Mouse (Mus musculus) midbrain, embryonic 10.5 days (tissue): ENCODE measurements at regions not wholly inside any gene's neighbourhood (a gene's known extent, or its start where the extent isn't known, plus 50 kb on each side); places are given as distances from the start of the nearest gene placed in this dataset.

ENCODE experiments used
- DNase-seq: peaks from one replicate; pipeline ENCODE4 v3.0.0-alpha.2; 2017; ENCODE audit warnings: low spot score
- H3K27ac ChIP-seq: fragments of 300-500 bp; sonication (generic); replicated peaks from 2 replicates; pipeline ENCODE4 v1.5.1; 2016; ENCODE audit warnings: mild to moderate bottlenecking
- H3K27me3 ChIP-seq: fragments of 300-500 bp; sonication (generic); 2 replicates; pipeline ENCODE4 v1.6.1; 2016; ENCODE audit warnings: low read depth, mild to moderate bottlenecking; ENCODE audit not compliant: poor library complexity, severe bottlenecking
- H3K36me3 ChIP-seq: fragments of 300-500 bp; sonication (generic); 2 replicates; pipeline ENCODE4 v1.6.1; 2016; ENCODE audit warnings: mild to moderate bottlenecking, moderate library complexity
- H3K4me1 ChIP-seq: fragments of 300-500 bp; sonication (generic); 2 replicates; pipeline ENCODE4 v1.6.1; 2016
- H3K4me3 ChIP-seq: fragments of 300-500 bp; sonication (generic); 2 replicates; pipeline ENCODE4 v1.5.1; 2016; ENCODE audit warnings: mild to moderate bottlenecking, moderate library complexity
- H3K9me3 ChIP-seq: fragments of 300-500 bp; sonication (generic); replicated peaks from 2 replicates; pipeline ENCODE4 v1.6.1; 2016; ENCODE audit warnings: mild to moderate bottlenecking
- WGBS: fragments of 180-500 bp; shearing (Covaris S2); methylation state at CpG from one replicate; pipeline ENCODE4 v1.1.7; 2016; 5-methylcytosine and 5-hydroxymethylcytosine counted together

- no peak for DNase-seq
- H3K27me3 ChIP-seq, result no peaks in the 10 kb centered on the region
- H3K27ac ChIP-seq, result no peak overlapping the region
- no peak overlapping the region for H3K4me3 ChIP-seq
- H3K9me3 ChIP-seq, result no peaks in the 10 kb centered on the region
- peaks cover 12% of the 10 kb centered on the region for H3K4me1 ChIP-seq
- 30% methylated on average over 2 of the region's 2 CpGs for WGBS
- no peaks in the 10 kb centered on the region for H3K36me3 ChIP-seq
These were observed 348.8 kb upstream of the Myt1l start for GRCm38 (mm10) chr12:29179405-29179804.

GRCm38 (mm10) chr12:29180576-29180975 lies 347.6 kb upstream of the Myt1l start:
- no peak overlapping the region for H3K4me3 ChIP-seq
- H3K36me3 ChIP-seq, result no peaks in the 10 kb centered on the region
- peaks cover 12% of the 10 kb centered on the region for H3K4me1 ChIP-seq
- 89% methylated on average over 1 of the region's 1 CpGs for WGBS
- no peak overlapping the region for H3K27ac ChIP-seq
- H3K27me3 ChIP-seq, result no peaks in the 10 kb centered on the region
- DNase-seq, result no peak
- no peaks in the 10 kb centered on the region for H3K9me3 ChIP-seq

GRCm38 (mm10) chr12:29187619-29188018 lies 340.6 kb upstream of the Myt1l start:
- Histone ChIP-seq H3K27me3 (no peaks in the 10 kb centered on the region), H3K27ac (no peak overlapping the region), H3K36me3 (no peaks in the 10 kb centered on the region), H3K9me3 (no peaks in the 10 kb centered on the region; the same call in 1 of the 2 replicates), H3K4me3 (no peak overlapping the region), H3K4me1 (peaks cover 6% of the 10 kb centered on the region)
- 54% methylated on average over 4 of the region's 4 CpGs for WGBS
- DNase-seq, result no peak

GRCm38 (mm10) chr12:29192391-29192790 lies 335.8 kb upstream of the Myt1l start:
- Histone ChIP-seq H3K9me3 (no peaks in the 10 kb centered on the region; the same call in 1 of the 2 replicates), H3K4me1 (peaks cover 6% of the 10 kb centered on the region), H3K4me3 (no peak overlapping the region), H3K36me3 (no peaks in the 10 kb centered on the region), H3K27ac (no peak overlapping the region), H3K27me3 (no peaks in the 10 kb centered on the region)
- DNase-seq, result no peak
- 91% methylated on average over 3 of the region's 3 CpGs for WGBS

- no peaks in the 10 kb centered on the region for H3K27me3 ChIP-seq
These were observed 316.2 kb upstream of the Myt1l start for GRCm38 (mm10) chr12:29211946-29212345.

GRCm38 (mm10) chr12:29213625-29214024 lies 314.6 kb upstream of the Myt1l start:
- Histone ChIP-seq H3K9me3 (no peaks in the 10 kb centered on the region), H3K27ac (no peak overlapping the region), H3K27me3 (no peaks in the 10 kb centered on the region), H3K4me1 (peaks cover 10% of the 10 kb centered on the region), H3K36me3 (no peaks in the 10 kb centered on the region), H3K4me3 (no peak overlapping the region)
- 94% methylated on average over 1 of the region's 1 CpGs for WGBS
- DNase-seq, result no peak

More at GRCm38 (mm10) chr12:29211946-29212345, 316.2 kb upstream of the Myt1l start:
- Histone ChIP-seq H3K4me1 (peaks cover 5% of the 10 kb centered on the region; the same call in 1 of the 2 replicates), H3K27ac (no peak overlapping the region), H3K4me3 (no peak overlapping the region), H3K36me3 (no peaks in the 10 kb centered on the region), H3K9me3 (no peaks in the 10 kb centered on the region)
- WGBS, result 72% methylated on average over 3 of the region's 3 CpGs
- DNase-seq, result no peak

GRCm38 (mm10) chr12:29222099-29222498 lies 306.1 kb upstream of the Myt1l start:
- Histone ChIP-seq H3K27ac (no peak overlapping the region), H3K36me3 (no peaks in the 10 kb centered on the region), H3K4me3 (no peak overlapping the region), H3K9me3 (no peaks in the 10 kb centered on the region), H3K27me3 (no peaks in the 10 kb centered on the region), H3K4me1 (peaks cover 5% of the 10 kb centered on the region)
- DNase-seq, result no peak
- WGBS, result 89% methylated on average over 6 of the region's 6 CpGs

GRCm38 (mm10) chr12:29226001-29226400 lies 302.2 kb upstream of the Myt1l start:
- Histone ChIP-seq H3K9me3 (no peaks in the 10 kb centered on the region), H3K27me3 (no peaks in the 10 kb centered on the region), H3K4me1 (no peaks in the 10 kb centered on the region), H3K36me3 (no peaks in the 10 kb centered on the region), H3K4me3 (no peak overlapping the region), H3K27ac (no peak overlapping the region)
- no peak for DNase-seq
- WGBS, result 41% methylated on average over 1 of the region's 1 CpGs

GRCm38 (mm10) chr12:29232492-29233447 lies 295.4 kb upstream of the Myt1l start:
- Histone ChIP-seq H3K27me3 (no peaks in the 10 kb centered on the region), H3K4me3 (peak overlapping the region; percentile 36), H3K27ac (peak overlapping the region; percentile 47), H3K36me3 (no peaks in the 10 kb centered on the region), H3K9me3 (no peaks in the 10 kb centered on the region), H3K4me1 (peaks cover 23% of the 10 kb centered on the region)
- DNase-seq, result peak; percentile 15
- 24% methylated on average over 16 of the region's 16 CpGs for WGBS

GRCm38 (mm10) chr12:29236496-29236895 lies 291.7 kb upstream of the Myt1l start:
- Histone ChIP-seq H3K4me3 (no peak overlapping the region), H3K27me3 (no peaks in the 10 kb centered on the region), H3K36me3 (no peaks in the 10 kb centered on the region), H3K27ac (no peak overlapping the region), H3K4me1 (peaks cover 39% of the 10 kb centered on the region), H3K9me3 (no peaks in the 10 kb centered on the region)
- no peak for DNase-seq
- WGBS, result 95% methylated on average over 2 of the region's 2 CpGs

- H3K4me1 ChIP-seq, result peaks cover 34% of the 10 kb centered on the region
- DNase-seq, result no peak
- no peak overlapping the region for H3K4me3 ChIP-seq
- no peaks in the 10 kb centered on the region for H3K9me3 ChIP-seq
- WGBS, result 63% methylated on average over 5 of the region's 5 CpGs
- no peaks in the 10 kb centered on the region for H3K36me3 ChIP-seq
- no peaks in the 10 kb centered on the region for H3K27me3 ChIP-seq
- peak overlapping the region; percentile 61 for H3K27ac ChIP-seq
These were observed 290.7 kb upstream of the Myt1l start for GRCm38 (mm10) chr12:29237516-29237915.

GRCm38 (mm10) chr12:29239482-29239881 lies 288.7 kb upstream of the Myt1l start:
- WGBS, result 88% methylated on average over 3 of the region's 3 CpGs
- Histone ChIP-seq H3K36me3 (no peaks in the 10 kb centered on the region), H3K27ac (peak overlapping the region; percentile 42), H3K27me3 (no peaks in the 10 kb centered on the region), H3K9me3 (no peaks in the 10 kb centered on the region), H3K4me1 (peaks cover 23% of the 10 kb centered on the region), H3K4me3 (no peak overlapping the region)
- no peak for DNase-seq

- H3K27ac ChIP-seq, result peak overlapping the region; percentile 42
- no peaks in the 10 kb centered on the region for H3K27me3 ChIP-seq
- H3K36me3 ChIP-seq, result no peaks in the 10 kb centered on the region
- H3K9me3 ChIP-seq, result no peaks in the 10 kb centered on the region
- no peak for DNase-seq
- 74% methylated on average over 5 of the region's 5 CpGs for WGBS
- H3K4me3 ChIP-seq, result no peak overlapping the region
- H3K4me1 ChIP-seq, result peaks cover 23% of the 10 kb centered on the region
These were observed 288.2 kb upstream of the Myt1l start for GRCm38 (mm10) chr12:29239975-29240374.
